Mouse (Mus musculus) MEL (cell line): ENCODE measurements around the gene Cfd. TPM values are rescaled to one million over a fixed set of nuclear protein-coding genes. Genes with fewer than 3 reads are reported as not detected.

Experiments
- DNase-seq: peaks from one replicate; pipeline ENCODE4 v3.0.0; 2011; ENCODE audit warnings: low read depth, low spot score
- H3K27ac ChIP-seq: 2 replicates; pipeline ENCODE4 v1.5.1; 2012; ENCODE audit warnings: low read depth, mild to moderate bottlenecking, control low read depth, low read length, moderate library complexity; ENCODE audit not compliant: control insufficient read depth
- H3K27me3 ChIP-seq, 2 experiments: fragments of 150-350 bp in 1 of 2; sonication (generic) in 1 of 2; 2 replicates each; pipeline ENCODE4 v1.6.1; 2012; ENCODE audit warnings: low read length in 2 of 2, mild to moderate bottlenecking in 2 of 2, improper control_type of control experiment in 1 of 2, moderate library complexity in 1 of 2; ENCODE audit not compliant: insufficient read depth in 2 of 2, control insufficient read depth in 1 of 2
- H3K36me3 ChIP-seq, 2 experiments: 2 replicates each; pipeline ENCODE4 v1.6.1; 2012 to 2014; ENCODE audit warnings: low read length in 2 of 2, improper control_type of control experiment in 1 of 2, inconsistent platforms in 1 of 2, mild to moderate bottlenecking in 1 of 2; ENCODE audit not compliant: insufficient read depth in 2 of 2, control insufficient read depth in 1 of 2
- H3K4me1 ChIP-seq, 2 experiments: fragments of 150-350 bp in 1 of 2; sonication (generic) in 1 of 2; 2 replicates each; pipeline ENCODE4 v1.6.1; 2012; ENCODE audit warnings: low read length in 2 of 2, improper control_type of control experiment in 1 of 2, mild to moderate bottlenecking in 1 of 2; ENCODE audit not compliant: insufficient read depth in 2 of 2, control insufficient read depth in 1 of 2
- H3K4me3 ChIP-seq, 2 experiments: fragments of 150-350 bp in 1 of 2; sonication (generic) in 1 of 2; 2 replicates each; pipeline ENCODE4 v1.5.1; 2012; ENCODE audit warnings: low read depth in 2 of 2, low read length in 2 of 2, mild to moderate bottlenecking in 2 of 2, moderate library complexity in 2 of 2, control low read depth in 1 of 2, improper control_type of control experiment in 1 of 2; ENCODE audit not compliant: control insufficient read depth in 1 of 2, insufficient read depth in 1 of 2
- H3K79me2 ChIP-seq: 2 replicates; pipeline ENCODE4 v1.6.1; 2012; ENCODE audit warnings: mild to moderate bottlenecking, low read length, moderate library complexity; ENCODE audit not compliant: control insufficient read depth, poor library complexity, insufficient read depth
- H3K9ac ChIP-seq: 2 replicates; pipeline ENCODE4 v1.6.1; 2012; ENCODE audit warnings: low read depth, mild to moderate bottlenecking, control low read depth, low read length, moderate library complexity; ENCODE audit not compliant: control insufficient read depth, poor library complexity, severe bottlenecking
- H3K9me3 ChIP-seq: fragments of 150-350 bp; sonication (generic); replicated peaks from 2 replicates; pipeline ENCODE4 v1.6.1; 2012; ENCODE audit warnings: mild to moderate bottlenecking, low read length, improper control_type of control experiment, moderate library complexity; ENCODE audit not compliant: insufficient read depth
- BHLHE40 ChIP-seq: IDR thresholded peaks from 2 replicates; pipeline ENCODE4 v1.6.1; 2012; ENCODE audit warnings: low read depth, mild to moderate bottlenecking, inconsistent platforms, low read length, improper control_type of control experiment, borderline replicate concordance
- CHD1 ChIP-seq: IDR thresholded peaks from 2 replicates; pipeline ENCODE4 v1.6.1; 2012; ENCODE audit warnings: low read depth, mild to moderate bottlenecking, inconsistent platforms, low read length, improper control_type of control experiment
- E2F4 ChIP-seq: IDR thresholded peaks from 2 replicates; pipeline ENCODE4 v1.6.1; 2011; ENCODE audit warnings: low read depth, low read length, improper control_type of control experiment, borderline replicate concordance
- ELF1 ChIP-seq: IDR thresholded peaks from 2 replicates; pipeline ENCODE4 v1.6.1; 2014; ENCODE audit warnings: low read depth, mild to moderate bottlenecking, inconsistent platforms, low read length, improper control_type of control experiment, moderate library complexity
- EP300 ChIP-seq, 2 experiments: IDR thresholded peaks; 2 replicates each; pipeline ENCODE4 v1.6.1; 2011; ENCODE audit warnings: improper control_type of control experiment in 2 of 2, low read length in 2 of 2, low read depth in 1 of 2, mild to moderate bottlenecking in 1 of 2
- MAX ChIP-seq: IDR thresholded peaks from 2 replicates; pipeline ENCODE4 v1.6.1; 2011; ENCODE audit warnings: low read length, improper control_type of control experiment
- MEF2A ChIP-seq: IDR thresholded peaks from 2 replicates; pipeline ENCODE4 v1.6.1; 2014; ENCODE audit warnings: low read depth, mild to moderate bottlenecking, inconsistent platforms, low read length, improper control_type of control experiment; ENCODE audit not compliant: poor library complexity, insufficient replicate concordance, severe bottlenecking; ENCODE audit errors: extremely low read depth
- MYB ChIP-seq: IDR thresholded peaks from 2 replicates; pipeline ENCODE4 v1.6.1; 2011; ENCODE audit warnings: mild to moderate bottlenecking, low read depth, low read length, improper control_type of control experiment
- NRF1 ChIP-seq: IDR thresholded peaks from 2 replicates; pipeline ENCODE4 v1.6.1; 2014; ENCODE audit warnings: low read depth, mild to moderate bottlenecking, inconsistent platforms, low read length, improper control_type of control experiment, moderate library complexity; ENCODE audit not compliant: poor library complexity, insufficient read depth, severe bottlenecking
- POLR2A ChIP-seq, 2 experiments: IDR thresholded peaks; 2 replicates each; pipeline ENCODE4 v1.6.1; 2011 to 2012; ENCODE audit warnings: low read length in 2 of 2, mild to moderate bottlenecking in 2 of 2, control low read depth in 1 of 2, improper control_type of control experiment in 1 of 2, low read depth in 1 of 2, moderate library complexity in 1 of 2; ENCODE audit not compliant: control insufficient read depth in 1 of 2, insufficient read depth in 1 of 2, poor library complexity in 1 of 2
- POLR2AphosphoS2 ChIP-seq: IDR thresholded peaks from 2 replicates; pipeline ENCODE4 v1.6.1; 2011; ENCODE audit warnings: low read length, improper control_type of control experiment
- RAD21 ChIP-seq: IDR thresholded peaks from 2 replicates; pipeline ENCODE4 v1.6.1; 2011; ENCODE audit warnings: mild to moderate bottlenecking, low read depth, low read length, improper control_type of control experiment
- RCOR1 ChIP-seq: IDR thresholded peaks from 2 replicates; pipeline ENCODE4 v1.6.1; 2012; ENCODE audit warnings: low read depth, mild to moderate bottlenecking, inconsistent platforms, low read length, improper control_type of control experiment
- ZMIZ1 ChIP-seq: IDR thresholded peaks from 2 replicates; pipeline ENCODE4 v1.6.1; 2012; ENCODE audit warnings: low read depth, mild to moderate bottlenecking, inconsistent platforms, low read length, improper control_type of control experiment, moderate library complexity
- polyA plus RNA-seq, 2 experiments: library from polyadenylated mRNA; stranded (reverse) in 1 of 2; unstranded in 1 of 2; fragments of >175 nt in 1 of 2; fragments of >200 nt in 1 of 2; gene quantifications; 2 replicates each; pipeline versions ENCODE4 v1.2.1 to v1.2.4; 2012; ENCODE audit warnings: low replicate concordance in 2 of 2, low read depth in 1 of 2; ENCODE audit not compliant: insufficient read length in 2 of 2, insufficient read depth in 1 of 2, missing spikeins in 1 of 2
- total RNA-seq: library from RNA; depleted of rRNA; stranded (reverse); fragments of 300-350 nt; gene quantifications from 2 replicates; pipeline ENCODE4 v1.2.3, GENCODE M21; 2012

Cfd gene
- total and polyA plus RNA-seq, 3 experiments = 0.21 TPM; not detected in 2

GRCm38 (mm10) chr10:79918231-79919078, 27.8 kb downstream of the Cfd start (continued):
- TF ChIP-seq ELF1 = no peak; the same call in 1 of the 2 replicates
- peak; percentile 59 for TF ChIP-seq MAX
- no peak for TF ChIP-seq RAD21
- TF ChIP-seq ZMIZ1 = peak; percentile 79
- peak; percentile 75 to 79 for TF ChIP-seq POLR2A (IDR thresholded peaks at IDR 0.05; ENCODE audit: control insufficient read depth in 1 of 2, insufficient read depth in 1 of 2, low read depth in 1 of 2, low read length in 2 of 2, poor library complexity in 1 of 2)
- TF ChIP-seq EP300 (IDR thresholded peaks at IDR 0.05; ENCODE audit: low read depth in 1 of 2, low read length in 2 of 2) = no peak
- peak; percentile 49; the same call in 1 of the 2 replicates for TF ChIP-seq BHLHE40
- TF ChIP-seq E2F4 = no peak
- TF ChIP-seq CHD1 = no peak; the same call in 1 of the 2 replicates
- no peak for TF ChIP-seq MEF2A
- TF ChIP-seq NRF1 = peak; percentile 17; the same call in 1 of the 2 replicates
- TF ChIP-seq MYB = no peak

GRCm38 (mm10) chr10:79919251-79919849, 28.7 kb downstream of the Cfd start:
- Histone ChIP-seq H3K36me3 (peaks cover 0 to 4% of the 10 kb centered on the region in 2 experiments; a peak in 2 of 4 replicates), H3K27ac (peak overlapping the region; percentile 40), H3K79me2 (peaks cover 19% of the 10 kb centered on the region), H3K4me1 (peaks cover 11 to 16% of the 10 kb centered on the region in 2 experiments), H3K4me3 (peak overlapping the region; percentile 64 to 99), H3K9ac (peak overlapping the region; percentile 80), H3K9me3 (no peaks in the 10 kb centered on the region), H3K27me3 (no peaks in the 10 kb centered on the region)
- TF ChIP-seq RCOR1 (no peak), POLR2AphosphoS2 (no peak)
- peak; percentile 59 for DNase-seq
